16 mouse cellular contexts compared by ENCODE assay signal in the genomic region with DNA sequence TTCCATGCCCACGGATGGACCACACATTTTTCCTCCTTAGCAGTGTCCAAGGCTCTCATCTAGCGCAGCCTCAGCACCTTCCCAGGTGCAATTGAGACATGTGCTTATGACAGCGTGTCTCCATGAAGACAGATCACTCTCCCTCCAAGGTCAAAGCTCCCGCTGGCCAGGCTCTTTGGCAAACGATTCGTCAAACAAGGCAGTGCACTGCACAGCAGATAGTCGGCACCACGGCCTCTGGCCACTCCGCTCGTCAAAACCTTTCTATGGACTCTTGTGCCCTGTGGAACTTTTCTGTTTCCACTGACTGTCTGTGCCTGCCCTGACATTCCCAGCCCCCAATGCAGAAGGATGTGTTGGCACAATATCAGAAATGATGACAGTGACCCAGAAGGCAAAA.
A peak's percentile ranks its signal among the peaks of the same experiment; 100 is the strongest.
DNase-seq lines count a peak whose midpoint lies in the region; TF ChIP-seq lines count a peak whose summit lies in the region.
"Had no signal": no experiment of that assay in that cellular context is flagged by ENCODE, and none has a peak within 500 bp of the region (broad histone marks: within the 10 kb centered on the region; RNA-seq: fewer than 3 reads in every experiment).

No protein-coding gene starts in this region.

- peak; percentile 7 to 65 for DNase-seq in adrenal gland, adult (ENCODE audit: inconsistent age in 2 of 2, low spot score in 1 of 2)
- DNase-seq in adrenal gland, adult 8-10 months, result no peak
- peak; percentile 27 to 28 for DNase-seq in cerebellum, postnatal 14 days
- no peak for DNase-seq in cerebellum, adult 2 months
- peak; percentile 29 for DNase-seq in left cerebral cortex, postnatal 4 days
- DNase-seq in left cerebral cortex, postnatal 14 days (ENCODE audit: low spot score in 2 of 2), result no peak
- DNase-seq in ovary, postnatal 36 days (ENCODE audit: low spot score), result peak; percentile 12
- DNase-seq in ovary, postnatal 10 days (ENCODE audit: low spot score), result no peak
- DNase-seq: B cell, adult 2 months; cerebellum, adult 9-10 months; gastrocnemius, postnatal 14 days; heart, adult 2 months; heart, postnatal 14 days had no signal

- no peaks in the 10 kb centered on the region for H3K4me1 ChIP-seq in cerebellum, adult 2 months (ENCODE audit: control insufficient read depth, insufficient read depth, low read length)
- H3K4me1 ChIP-seq: forebrain, embryonic 13.5 days; heart, embryonic 15.5 days had no signal

- no peak for TF ChIP-seq POLR2A in cerebellum, adult 2 months (IDR thresholded peaks at IDR 0.05; ENCODE audit: borderline replicate concordance, insufficient read depth, low read length)

- no peak overlapping the region for H3K4me3 ChIP-seq in cerebellum, adult 2 months (replicated peaks; ENCODE audit: insufficient read depth, low read depth, low read length)
- H3K4me3 ChIP-seq: embryonic facial prominence, embryonic 10.5 days; forebrain, embryonic 13.5 days; heart, adult 2 months; heart, embryonic 15.5 days had no signal

- H3K27ac ChIP-seq in cerebellum, adult 2 months (ENCODE audit: insufficient read depth, low read length), result no peak overlapping the region
- H3K27ac ChIP-seq: embryonic facial prominence, embryonic 10.5 days; forebrain, embryonic 13.5 days; heart, adult 2 months; heart, embryonic 15.5 days had no signal

- 53% methylated on average over 10 of the region's 10 CpGs for WGBS in cerebellum, adult 2 months

- H3K27me3 ChIP-seq in cerebellum, adult 2 months (ENCODE audit: control insufficient read depth, insufficient read depth, low read length), result no peaks in the 10 kb centered on the region
- H3K27me3 ChIP-seq: forebrain, embryonic 13.5 days; heart, embryonic 15.5 days had no signal

- no peak for TF ChIP-seq CTCF in cerebellum, adult 2 months (IDR thresholded peaks at IDR 0.05; ENCODE audit: borderline replicate concordance, insufficient read depth, low read depth, low read length)

- intact Hi-C loops in left cerebral cortex, postnatal 4 days (cut with DNase I), result no loop called here
- intact Hi-C loops in left cerebral cortex, postnatal 14 days (cut with DNase I), result no loop called here

Comparison
In these comparisons a context has a peak if more than half of its experiments do, and no peak if none do; other contexts are left out.
1. DNase-seq: peak in adrenal gland, adult (2 of 2), cerebellum, postnatal 14 days (2 of 2), left cerebral cortex, postnatal 4 days (single experiment) and ovary, postnatal 36 days (single experiment); none in adrenal gland, adult 8-10 months (single experiment), cerebellum, adult 2 months (0 of 2), left cerebral cortex, postnatal 14 days (0 of 2) and ovary, postnatal 10 days (single experiment).